Mouse (Mus musculus) hindlimb bud, embryonic 11.5 days (tissue): ENCODE measurements around the gene Psmb3.
"Not testable (repeated sequence)": the region's sequence is repeated elsewhere in the genome, so short reads cannot be mapped to it uniquely, and the experiment has no call there.

ENCODE experiments used
- DNase-seq: peaks from one replicate; pipeline ENCODE4 v3.0.0-alpha.2; 2012; ENCODE audit warnings: low read depth, low spot score; ENCODE audit errors: extremely low spot score

Gene Psmb3

DNA sequence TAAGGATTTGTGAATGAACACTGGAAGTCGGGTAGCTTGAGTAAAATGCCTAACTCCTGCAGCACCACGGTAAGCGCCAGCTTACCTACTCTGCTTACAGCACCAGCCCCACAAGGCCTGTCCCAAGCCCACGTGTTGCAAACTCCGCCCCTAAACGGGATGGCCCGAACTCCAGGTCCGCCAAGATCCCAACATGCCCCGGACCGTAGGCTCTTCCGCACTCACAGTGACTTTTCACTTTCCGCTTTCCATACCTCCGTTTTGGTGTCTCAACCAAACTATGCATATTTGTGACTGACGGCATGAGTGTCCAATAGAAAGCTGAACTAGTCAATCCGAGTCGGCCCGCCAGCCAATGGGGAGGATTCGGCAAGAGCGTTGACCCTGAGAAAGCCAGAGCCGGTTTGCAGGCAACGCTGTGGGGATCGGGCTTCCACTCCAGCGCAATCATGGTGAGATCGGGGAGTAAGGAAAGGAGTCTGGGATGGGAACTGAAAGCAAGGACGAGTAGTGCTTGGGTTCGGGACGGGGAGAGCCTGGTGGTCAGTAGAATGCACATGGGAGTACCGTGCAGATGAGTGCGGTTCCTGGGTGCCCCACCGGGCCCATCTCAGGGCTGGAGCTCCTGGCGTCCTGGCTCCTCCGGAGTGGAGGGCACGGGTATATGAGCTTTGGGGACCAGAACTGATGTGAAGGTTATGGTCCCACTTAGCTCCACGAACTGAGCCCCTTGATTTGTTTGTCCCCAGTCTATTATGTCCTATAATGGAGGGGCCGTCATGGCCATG lies at the start of gene Psmb3:
Psmb3 (plus strand) TSS at position 361 of the 788 bp plus-strand sequence.
- DNase-seq: peak; percentile 100

DNA sequence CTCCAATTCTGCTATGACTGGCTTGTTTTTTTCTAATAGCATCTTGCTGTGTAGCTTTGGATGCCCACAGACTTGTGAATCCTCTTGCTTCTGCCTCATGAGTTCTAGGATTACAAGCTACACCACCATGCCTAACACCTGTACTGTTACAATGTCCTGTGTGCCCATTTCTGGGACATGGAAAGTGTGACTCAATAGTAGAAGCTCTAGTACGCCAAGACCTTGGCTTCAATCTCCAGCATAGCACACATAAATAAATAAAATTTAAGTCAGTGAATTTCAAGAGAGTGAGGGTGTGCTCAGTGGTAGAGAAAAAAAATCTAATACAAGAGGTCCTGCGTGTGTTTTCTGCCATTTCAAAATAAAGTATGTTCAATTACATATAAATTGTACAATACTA lies 49.0 kb upstream of the Psmb3 start:
- DNase-seq: no peak

DNA sequence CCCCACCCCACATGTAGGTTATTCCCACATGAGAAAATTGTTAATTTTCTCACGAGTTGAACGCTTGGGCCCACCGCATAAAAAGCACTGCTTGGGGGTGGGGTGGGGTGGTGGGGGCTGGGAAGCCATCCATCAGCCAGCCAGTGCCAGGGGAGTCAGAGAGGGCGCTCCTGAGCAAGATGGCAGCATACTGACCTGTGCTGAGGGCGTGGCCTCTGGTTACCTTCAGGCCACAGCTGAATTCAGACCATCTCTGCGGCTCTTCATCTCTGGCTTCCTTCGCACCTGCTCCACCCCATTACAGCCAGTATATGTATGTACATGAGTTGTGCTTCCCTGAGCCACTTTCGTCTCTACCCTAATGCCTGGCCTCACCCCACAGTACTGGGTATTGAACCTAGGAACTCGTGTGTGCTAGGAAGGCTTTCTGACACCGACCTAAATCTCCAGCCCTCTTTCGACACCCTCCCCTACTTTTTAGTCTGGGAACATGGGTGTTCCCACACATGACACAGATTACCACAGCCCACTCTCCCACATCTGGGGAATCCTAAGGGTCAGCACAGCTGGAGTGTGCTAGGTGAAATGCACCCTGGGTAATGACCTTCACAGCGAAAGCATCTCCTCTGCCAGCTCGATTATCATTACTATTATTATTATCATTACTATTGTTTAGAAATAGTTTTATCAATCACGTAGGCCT lies 46.8 kb upstream of the Psmb3 start:
- DNase-seq: no peak

DNA sequence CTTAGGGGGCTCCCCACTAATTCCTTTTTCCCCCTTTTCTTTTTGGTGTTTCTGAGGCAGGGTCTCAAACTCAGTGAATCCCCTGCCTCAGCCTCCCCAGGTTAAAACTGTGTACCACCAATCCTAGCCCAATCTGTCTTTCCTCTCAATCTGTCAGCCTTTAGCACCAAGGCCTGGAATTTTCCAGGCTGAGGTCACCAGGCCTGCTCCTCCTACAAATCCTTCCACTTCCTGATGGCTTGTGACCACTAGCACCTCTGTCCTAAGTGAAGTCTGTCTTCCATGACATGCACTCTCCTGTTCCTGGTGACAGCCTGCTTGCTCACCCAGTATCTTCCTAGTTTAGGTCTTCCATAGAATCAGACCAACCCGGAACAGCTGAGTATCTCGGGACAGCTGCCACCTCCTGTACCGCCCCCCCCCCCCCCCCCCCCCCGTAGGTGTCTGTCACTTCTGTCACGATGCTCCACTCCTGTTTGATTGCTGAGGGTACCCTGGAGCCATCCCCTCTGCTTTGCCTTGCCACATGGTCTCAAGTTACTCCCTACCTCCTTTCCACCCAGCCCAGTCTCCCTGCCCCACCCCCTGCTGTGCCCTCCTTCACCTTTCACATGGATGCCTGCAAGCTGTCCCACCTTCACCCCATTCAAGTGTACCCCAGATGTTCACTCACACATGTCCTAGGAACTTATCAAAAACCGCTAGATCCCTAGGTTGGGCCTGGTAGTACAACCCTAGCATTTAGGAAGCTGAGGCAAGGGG lies 45.8 kb upstream of the Psmb3 start:
- no peak for DNase-seq

DNA sequence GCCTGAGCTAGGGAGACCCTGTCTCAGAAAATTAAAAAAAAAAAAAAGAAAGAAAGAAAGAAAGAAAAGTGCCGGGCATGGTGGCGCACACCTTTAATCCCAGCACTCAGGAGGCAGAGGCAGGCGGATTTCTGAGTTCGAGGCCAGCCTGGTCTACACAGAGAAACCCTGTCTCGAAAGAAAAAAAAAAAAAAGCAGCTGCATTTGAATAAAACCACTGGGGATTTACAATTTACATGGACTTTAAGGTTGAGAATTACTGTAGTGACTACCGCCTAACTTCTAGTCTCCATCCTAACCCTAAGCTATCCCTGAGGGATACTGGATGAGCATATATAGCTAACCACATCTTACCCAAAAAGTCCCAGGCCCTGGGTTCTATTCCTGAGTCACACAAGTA lies 45.2 kb upstream of the Psmb3 start:
- not testable (repeated sequence) for DNase-seq

DNA sequence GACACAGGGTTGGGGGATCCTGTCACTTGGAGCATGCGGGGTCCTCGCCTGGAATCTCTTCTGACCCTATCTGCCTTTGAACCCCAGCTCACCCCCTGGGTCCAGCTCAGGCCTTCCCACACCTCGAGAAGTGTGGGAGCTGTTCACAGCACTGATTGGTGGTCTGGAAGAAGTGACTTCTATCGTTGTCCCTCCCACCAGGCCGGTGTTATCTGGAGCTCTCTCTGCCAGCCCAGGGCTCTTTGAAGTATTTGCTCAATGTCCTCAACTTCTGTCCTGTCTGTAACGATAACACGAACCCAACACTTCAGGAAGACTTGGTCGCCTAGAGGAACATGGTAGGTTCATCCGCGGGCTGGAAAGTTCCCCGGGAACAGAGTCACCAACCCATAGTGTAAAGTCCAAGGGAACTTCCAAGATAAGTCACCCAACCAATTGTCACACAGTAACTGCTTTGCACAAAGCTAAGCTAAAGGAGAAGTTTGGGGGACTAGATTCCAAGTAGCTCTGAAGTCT lies 44.4 kb upstream of the Psmb3 start:
- no peak for DNase-seq

DNA sequence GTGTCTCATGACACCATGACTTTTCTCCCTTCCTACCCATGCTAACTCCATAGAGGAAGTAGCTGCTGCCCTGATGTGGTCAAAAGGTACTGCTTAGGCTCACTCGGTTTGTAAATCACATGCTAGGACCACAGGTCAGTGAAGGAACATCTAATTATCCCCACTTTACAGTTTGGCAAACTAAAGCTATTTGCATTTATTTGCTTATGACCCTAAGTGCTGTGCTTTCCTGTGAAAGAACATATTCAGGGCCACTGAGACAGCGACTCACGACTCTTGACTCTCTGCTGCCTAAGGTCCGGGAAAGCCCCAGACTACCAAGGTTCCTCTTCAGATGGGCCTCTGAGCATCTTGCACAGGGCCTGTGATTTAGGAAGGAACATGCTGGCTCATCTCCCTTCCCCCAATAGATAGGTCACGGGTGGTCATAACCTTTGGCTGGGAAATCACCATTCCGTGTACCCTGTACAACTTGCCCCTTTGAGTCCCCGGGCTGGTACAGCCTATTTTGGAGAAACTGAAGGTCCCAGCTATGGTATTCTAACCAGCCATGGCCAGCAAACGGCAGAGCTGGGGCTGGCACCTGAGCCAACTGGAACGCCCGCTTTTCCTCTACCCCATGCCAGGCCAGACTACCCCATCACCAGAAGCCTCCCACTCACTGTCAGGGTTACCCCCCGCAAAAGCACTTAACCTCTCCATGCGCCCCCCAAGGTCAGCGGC lies 43.8 kb upstream of the Psmb3 start:
- DNase-seq: no peak

DNA sequence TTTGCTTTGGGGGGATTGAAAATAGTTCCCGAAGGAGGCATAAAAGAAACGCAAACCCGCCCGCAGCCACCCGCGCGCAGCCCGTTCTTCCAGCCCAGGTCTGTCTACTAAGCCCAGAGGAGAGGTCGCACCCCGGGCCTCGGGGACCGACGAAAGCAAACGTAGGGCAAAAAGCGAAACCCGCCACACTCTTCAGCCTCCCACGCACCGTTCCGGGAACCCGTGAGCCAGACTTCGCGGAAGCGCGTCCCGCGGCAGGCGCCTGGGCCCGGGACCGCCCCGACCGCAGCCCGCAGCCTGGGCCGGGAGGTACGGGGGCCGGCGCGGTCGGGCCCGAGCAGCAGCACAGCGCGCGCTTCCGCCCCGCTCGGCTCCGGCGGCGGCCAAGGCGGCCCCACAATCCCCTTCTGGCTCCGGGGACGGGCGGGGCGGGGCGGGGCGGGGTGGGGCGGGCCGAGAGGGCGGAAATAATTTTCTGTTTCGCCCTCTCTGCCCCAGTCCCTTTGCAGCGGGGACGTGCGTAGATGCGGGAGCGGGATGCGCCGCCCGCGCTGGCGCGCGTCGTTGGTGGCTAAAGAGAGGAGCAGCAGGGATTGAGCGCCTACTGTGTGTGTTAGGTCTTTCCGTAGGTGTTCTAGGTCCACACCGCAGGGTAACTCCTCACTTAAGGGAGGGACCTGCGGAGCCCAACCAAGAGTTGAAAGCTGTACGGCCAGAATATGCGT lies 43.0 kb upstream of the Psmb3 start:
- DNase-seq: no peak

DNA sequence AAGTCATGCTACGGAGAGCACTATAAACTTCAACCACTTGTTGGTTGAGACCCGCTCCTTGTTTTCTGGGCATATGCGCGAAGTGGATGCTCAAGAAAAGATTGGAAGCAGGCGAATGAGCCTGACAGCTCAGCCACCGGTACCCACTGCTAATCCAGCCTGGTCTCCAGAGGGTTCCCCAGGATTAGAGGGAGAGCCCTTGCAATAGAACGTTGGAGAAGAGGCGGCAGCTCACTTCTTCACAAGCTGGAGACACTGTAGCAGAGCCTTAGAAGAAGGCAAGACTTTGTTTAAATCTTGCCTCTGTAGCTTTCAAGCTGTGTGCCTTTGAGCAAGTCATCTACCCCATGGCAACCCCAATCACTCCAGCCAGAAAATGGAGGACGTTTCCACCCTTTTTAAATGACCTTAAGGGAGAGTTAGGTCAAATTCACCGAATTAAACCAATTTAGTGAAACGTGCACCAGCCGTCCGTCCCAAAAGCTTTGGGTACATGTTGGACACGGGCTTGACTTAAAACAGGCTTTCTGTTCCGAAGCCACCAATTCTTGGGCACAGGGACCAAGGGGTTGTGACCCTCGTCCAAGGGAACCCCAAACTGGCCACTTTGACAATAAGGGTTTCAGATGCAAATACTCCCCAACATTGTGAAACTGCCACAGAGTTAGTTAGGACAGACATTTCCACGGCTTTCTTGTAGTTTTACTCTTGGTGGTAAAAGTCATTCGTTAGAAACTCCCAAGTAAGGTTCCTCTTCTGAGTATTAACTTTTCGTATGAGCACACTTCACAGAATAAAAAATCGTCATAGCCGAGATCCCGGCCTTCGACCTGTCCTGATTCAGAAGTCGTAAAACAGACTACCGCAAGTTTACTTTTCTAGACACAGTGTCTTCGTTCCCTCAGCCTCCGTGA lies 42.2 kb upstream of the Psmb3 start:
- no peak for DNase-seq

DNA sequence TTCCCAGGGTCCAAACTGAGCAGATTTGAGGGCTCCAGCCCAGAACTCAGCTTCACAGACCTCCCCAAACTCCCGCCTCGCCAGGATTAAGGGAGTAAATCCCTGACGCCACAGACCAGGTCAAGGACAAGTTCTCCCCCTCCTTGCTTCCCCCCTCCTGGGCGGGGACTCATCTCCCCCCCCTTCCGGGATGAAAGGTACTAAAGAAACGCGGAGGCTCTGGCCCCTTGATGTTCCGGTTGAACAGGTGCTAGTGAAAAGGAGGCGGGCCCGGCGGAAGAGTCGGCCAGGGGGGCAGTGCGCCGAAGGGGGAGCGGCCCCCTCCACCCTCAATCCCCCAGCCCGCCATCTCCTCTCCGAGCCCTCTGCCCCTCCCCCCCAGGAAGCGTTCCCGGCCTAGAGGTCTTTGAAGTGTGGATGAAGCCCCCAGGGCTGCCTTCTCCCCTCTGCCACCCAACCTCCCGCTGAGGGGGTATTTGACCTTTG lies 41.5 kb upstream of the Psmb3 start:
- DNase-seq: no peak

DNA sequence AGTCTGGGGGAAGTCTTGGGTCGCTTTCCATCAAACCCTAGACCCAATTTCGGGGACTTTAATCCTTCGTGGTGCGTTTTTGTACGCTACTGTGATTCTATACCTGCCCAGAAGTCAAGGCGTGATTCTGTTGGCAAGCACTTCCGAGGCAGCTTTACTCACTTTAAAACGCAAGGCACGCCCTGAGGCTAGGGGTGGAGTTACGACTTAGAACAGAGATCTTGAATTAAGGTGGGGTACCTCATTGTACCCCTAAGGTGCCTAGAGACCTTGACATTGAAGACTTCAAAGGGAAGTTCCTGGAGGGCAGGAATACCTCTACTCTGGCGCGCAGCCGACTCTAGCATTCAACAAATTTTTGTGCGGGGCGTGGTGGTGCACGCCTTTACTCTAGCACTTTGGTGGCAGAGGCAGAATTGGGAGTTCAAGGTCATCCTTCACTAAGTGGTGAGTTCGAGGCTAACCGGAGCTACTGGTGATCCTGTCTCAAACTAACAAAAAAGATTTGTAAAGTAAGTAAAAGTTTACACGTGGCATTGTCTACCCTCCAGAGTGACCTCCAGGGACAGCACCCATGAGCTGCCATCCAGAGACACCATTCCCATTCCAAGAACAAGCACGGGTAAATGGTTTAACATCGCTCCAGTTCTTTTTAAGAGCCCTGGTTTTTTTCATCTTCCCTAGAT lies 40.8 kb upstream of the Psmb3 start:
- no peak for DNase-seq

DNA sequence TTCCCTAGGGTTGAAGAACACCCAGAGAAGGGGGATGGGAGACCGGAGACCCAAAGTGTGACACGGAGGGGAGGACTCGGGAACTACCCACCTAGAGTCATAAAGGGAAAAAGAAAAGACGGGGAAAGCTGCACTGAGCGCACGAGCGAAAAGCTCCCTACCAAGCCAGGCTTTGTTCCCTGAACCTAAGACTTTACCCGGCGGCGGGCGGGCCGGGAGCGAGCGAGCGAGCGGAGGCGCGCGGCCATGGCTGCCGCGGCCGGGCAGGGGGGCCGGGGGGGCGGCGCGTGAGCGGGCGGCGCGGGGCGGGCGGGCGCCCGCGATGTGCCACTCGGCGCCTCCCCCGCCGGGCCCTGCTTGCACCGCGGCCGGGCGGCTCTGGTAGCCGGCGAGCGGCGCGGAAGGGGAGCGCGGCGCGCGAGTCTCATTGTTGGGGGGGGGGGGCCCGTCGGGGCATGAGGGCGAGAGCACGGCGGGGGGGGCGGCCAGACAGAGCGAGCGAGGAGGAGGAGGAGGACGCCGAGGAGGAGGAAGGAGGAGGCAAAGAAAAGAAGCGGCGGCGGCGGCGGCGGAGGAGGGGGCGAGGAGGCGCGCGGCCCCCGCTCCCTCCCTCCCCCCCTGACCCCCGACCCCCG lies 40.2 kb upstream of the Psmb3 start, which contains the start of gene Mllt6:
Mllt6 (plus strand) TSS at position 522 of the 635 bp plus-strand sequence.
- no peak for DNase-seq

DNA sequence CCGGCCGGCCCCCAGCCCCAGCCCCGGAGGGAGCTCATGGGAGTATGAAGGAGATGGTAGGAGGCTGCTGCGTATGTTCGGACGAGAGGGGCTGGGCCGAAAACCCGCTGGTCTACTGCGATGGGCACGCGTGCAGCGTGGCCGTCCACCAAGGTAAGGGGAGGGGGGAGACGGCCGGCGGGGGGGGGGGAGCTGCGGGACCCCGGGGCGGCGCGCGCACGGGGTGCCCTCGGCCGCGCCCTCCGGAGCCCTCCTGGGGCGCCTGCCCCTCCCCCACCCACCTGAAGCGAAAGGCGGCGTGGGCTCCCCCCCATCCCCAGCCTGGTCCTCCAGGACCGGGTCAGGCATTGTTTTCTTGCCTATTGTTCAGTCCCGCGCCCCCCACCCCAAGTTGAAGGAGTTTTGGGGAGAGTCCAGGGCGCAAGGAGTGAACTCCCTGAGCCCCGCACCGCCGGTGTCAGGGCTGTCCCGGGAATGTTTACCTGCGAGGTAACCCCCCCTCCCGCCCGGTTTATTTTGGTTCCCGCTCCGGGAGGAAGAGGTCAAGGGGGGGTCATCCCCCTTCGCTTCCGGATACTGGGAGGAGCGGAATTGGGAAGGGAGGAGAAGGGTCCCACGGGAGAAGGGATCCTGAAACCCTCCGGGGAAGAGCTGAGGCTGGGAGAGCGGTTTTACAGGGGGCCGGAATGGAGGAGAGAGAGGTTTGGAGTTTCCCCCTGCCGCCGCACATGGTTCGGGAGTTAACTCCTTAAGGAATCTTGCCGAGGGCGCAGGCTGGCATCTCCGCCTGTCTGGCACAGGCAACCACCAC lies 39.5 kb upstream of the Psmb3 start:
- DNase-seq: no peak

DNA sequence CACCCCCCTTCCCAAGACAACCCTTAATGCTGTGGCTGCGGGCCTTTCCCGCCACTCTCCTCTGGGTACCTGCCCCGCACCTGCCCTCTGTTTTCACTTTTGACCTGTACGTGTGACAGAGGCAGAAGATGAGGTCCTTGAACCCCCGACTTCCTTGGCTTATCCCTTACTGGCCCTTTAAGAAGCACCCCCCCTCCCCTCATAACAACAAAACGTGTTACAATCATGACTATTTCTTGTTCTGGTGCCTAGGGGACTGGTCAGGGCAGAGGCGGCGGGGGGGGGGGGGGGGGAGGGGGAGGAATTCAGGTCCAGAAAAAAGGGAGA lies 38.9 kb upstream of the Psmb3 start:
- DNase-seq: no peak

DNA sequence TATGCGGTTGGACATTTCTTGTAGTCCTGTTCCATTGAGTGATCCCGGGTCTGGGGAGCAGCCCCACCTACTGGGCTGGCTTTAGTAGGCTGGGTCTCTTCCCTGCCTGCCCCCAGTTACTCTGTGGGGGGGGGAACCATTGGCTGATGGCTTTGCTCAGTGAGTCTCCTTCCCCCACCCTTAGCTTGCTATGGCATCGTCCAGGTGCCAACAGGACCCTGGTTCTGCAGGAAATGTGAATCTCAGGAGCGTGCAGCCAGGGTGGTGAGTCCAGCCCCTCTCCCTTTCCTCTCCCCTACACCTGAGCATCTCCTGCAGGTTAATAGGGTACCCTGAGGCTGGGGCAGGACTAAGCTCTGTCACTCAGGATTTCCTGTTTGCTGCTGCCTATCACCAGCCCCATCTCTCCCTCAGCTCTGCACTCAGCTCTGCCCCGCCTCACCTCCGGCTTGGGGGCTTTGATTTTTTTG lies 38.4 kb upstream of the Psmb3 start:
- no peak for DNase-seq

DNA sequence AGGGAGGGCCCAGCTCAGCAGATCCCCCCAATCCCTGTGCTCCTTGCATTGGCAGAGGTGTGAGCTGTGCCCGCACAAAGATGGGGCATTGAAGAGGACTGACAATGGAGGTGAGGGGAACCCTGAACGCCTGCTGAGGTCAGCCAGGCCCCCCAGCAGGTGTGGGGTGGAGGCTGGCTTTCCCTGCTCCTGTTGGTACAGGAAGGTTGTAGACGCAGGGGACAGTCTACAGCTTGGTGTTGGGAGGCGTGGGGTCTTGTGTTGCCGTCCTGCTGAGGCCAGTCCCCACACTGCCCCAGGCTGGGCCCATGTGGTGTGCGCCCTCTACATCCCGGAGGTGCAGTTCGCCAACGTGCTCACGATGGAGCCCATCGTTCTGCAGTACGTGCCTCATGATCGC lies 37.8 kb upstream of the Psmb3 start:
- no peak for DNase-seq

DNA sequence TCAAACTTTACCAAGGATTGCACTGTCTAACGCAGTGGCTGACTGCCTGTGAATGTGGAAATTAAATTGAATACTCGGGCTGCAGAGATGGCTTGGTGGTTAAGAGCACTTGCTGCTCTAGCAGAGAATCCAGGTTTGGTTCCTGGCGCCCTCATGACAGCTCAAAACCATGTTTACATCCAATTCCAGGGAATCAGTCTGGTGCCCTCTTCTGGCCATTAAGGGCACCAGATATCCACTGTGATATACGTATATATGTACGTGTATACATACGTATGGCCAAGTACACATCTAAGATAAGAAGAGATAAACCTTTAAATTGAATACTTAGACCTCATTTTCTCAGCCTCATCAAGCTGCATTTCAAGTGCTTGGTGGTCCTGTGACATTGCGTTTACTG lies 37.0 kb upstream of the Psmb3 start:
- no peak for DNase-seq
